Mouse (Mus musculus): Measurements from ENCODE around the gene Sp6. TPM values are rescaled to one million over a fixed set of nuclear protein-coding genes. Genes with fewer than 3 reads are reported as not detected.

Gene Sp6
- polyA plus RNA-seq, 2 experiments = 0.02 TPM; not detected in 1

- H3K27ac ChIP-seq = no peak overlapping the region
- WGBS (ENCODE audit: insufficient replicate concordance) = 32% methylated on average over 9 of the region's 9 CpGs
- peaks cover 10% of the 10 kb centered on the region for H3K27me3 ChIP-seq (ENCODE audit: control insufficient read depth, insufficient read depth, low read length)
- 0 out of 4 replicates have a peak, but pooled peaks cover 0 to 2% of the 10 kb centered on the region in 2 experiments for H3K4me1 ChIP-seq (replicated peaks; ENCODE audit: control insufficient read depth in 2 of 2, insufficient read depth in 2 of 2, low read length in 1 of 2)
- H3K36me3 ChIP-seq (replicated peaks; ENCODE audit: control insufficient read depth, insufficient read depth, low read depth) = no peaks in the 10 kb centered on the region
- ATAC-seq (ENCODE audit: insufficient read depth) (no peak), DNase-seq (ENCODE audit: low read depth in 3 of 3, low spot score in 3 of 3) (no peak)
- H3K9ac ChIP-seq (replicated peaks) = no peak overlapping the region
- TF ChIP-seq CTCF (IDR thresholded peaks at IDR 0.05; ENCODE audit: low read depth) (no peak), EP300 (IDR thresholded peaks at IDR 0.05; ENCODE audit: low read depth) (no peak)
- H3K4me2 ChIP-seq (ENCODE audit: low read depth) = no peak overlapping the region
- no peak overlapping the region for H3K4me3 ChIP-seq (ENCODE audit: insufficient read depth in 1 of 2, low read depth in 2 of 2, low read length in 2 of 2)
- no peaks in the 10 kb centered on the region for H3K9me3 ChIP-seq (ENCODE audit: control insufficient read depth, low read length)
Observed at GRCm38 (mm10) chr11:97007093-97007794, 6.0 kb upstream of the Sp6 start.

GRCm38 (mm10) chr11:97009198-97009790 is 3.9 kb upstream of the Sp6 start:
- no peak for ATAC-seq (ENCODE audit: insufficient read depth)
- WGBS (ENCODE audit: insufficient replicate concordance) = 30% methylated on average over 8 of the region's 8 CpGs
- Histone ChIP-seq H3K27me3 (ENCODE audit: control insufficient read depth, insufficient read depth, low read length) (peaks cover 10% of the 10 kb centered on the region), H3K4me2 (ENCODE audit: low read depth) (no peak overlapping the region), H3K4me1 (replicated peaks; ENCODE audit: control insufficient read depth in 2 of 2, insufficient read depth in 2 of 2, low read length in 1 of 2) (0 out of 4 replicates have a peak, but pooled peaks cover 0 to 2% of the 10 kb centered on the region in 2 experiments), H3K9me3 (ENCODE audit: control insufficient read depth, low read length) (no peaks in the 10 kb centered on the region), H3K27ac (no peak overlapping the region), H3K36me3 (replicated peaks; ENCODE audit: control insufficient read depth, insufficient read depth, low read depth) (no peaks in the 10 kb centered on the region), H3K9ac (replicated peaks) (no peak overlapping the region), H3K4me3 (ENCODE audit: insufficient read depth in 1 of 2, low read depth in 2 of 2, low read length in 2 of 2) (no peak overlapping the region)
- DNase-seq (ENCODE audit: low read depth in 3 of 3, low spot score in 3 of 3) = no peak
- TF ChIP-seq EP300 (IDR thresholded peaks at IDR 0.05; ENCODE audit: low read depth) = no peak
- TF ChIP-seq CTCF (IDR thresholded peaks at IDR 0.05; ENCODE audit: low read depth) = no peak

DNA sequence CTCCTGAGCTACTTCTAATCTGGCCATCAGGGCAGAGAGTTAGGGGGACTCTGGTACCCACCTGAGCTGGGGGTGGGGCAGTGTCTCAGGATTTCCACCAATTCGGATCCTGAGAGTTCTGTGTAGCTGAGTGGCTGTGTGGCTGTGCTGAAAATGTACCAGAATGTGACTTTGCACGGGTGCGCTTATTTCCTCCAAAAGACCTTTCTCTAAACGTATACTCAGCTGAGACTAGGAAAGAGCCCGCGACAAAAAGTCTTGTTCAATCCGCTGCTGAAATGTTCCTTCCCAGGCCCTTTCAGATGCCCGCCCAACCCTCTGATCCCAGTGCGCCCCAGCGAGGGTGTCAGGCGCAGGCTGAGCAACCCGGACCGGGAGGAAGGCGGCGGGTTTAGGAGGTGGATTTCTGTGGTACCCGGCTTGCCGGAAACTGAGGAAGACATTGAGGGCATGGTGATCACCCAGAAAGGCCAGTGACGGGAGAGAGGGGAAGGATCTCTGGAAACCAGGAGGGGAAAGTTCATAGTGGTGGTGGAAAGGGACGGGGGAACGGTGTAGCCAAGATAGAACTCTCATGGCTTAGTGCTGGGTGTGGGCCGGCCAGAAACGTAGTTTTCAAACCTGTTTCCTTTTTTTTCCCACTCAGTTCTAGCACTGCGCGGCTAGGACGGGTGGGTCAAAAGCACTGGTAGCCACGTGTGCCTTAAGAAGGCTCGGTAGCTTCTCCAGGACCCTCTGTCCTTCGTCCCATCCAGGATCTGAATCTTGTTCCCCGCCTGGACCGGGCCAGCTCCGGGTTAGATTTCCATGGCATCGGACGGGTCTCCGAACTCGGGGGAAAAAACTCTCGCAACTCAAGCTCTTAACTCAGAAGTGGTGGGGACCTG is 4.7 kb downstream of the Sp6 start:
- H3K27ac ChIP-seq = no peak overlapping the region
- DNase-seq (ENCODE audit: low read depth in 3 of 3, low spot score in 3 of 3) = no peak
- no peak overlapping the region for H3K9ac ChIP-seq (replicated peaks)
- H3K27me3 ChIP-seq (ENCODE audit: control insufficient read depth, insufficient read depth, low read length) = peaks cover 81% of the 10 kb centered on the region
- no peaks in the 10 kb centered on the region; a peak in 1 of 4 replicates for H3K4me1 ChIP-seq (replicated peaks; ENCODE audit: control insufficient read depth in 2 of 2, insufficient read depth in 2 of 2, low read length in 1 of 2)
- TF ChIP-seq EP300 (IDR thresholded peaks at IDR 0.05; ENCODE audit: low read depth) (no peak), CTCF (IDR thresholded peaks at IDR 0.05; ENCODE audit: low read depth) (no peak)
- no peak overlapping the region for H3K4me3 ChIP-seq (ENCODE audit: insufficient read depth in 1 of 2, low read depth in 2 of 2, low read length in 2 of 2)
- H3K4me2 ChIP-seq (ENCODE audit: low read depth) = no peak overlapping the region
- H3K9me3 ChIP-seq (ENCODE audit: control insufficient read depth, low read length) = no peaks in the 10 kb centered on the region
- WGBS (ENCODE audit: insufficient replicate concordance) = 2% methylated on average over 36 of the region's 36 CpGs
- H3K36me3 ChIP-seq (replicated peaks; ENCODE audit: control insufficient read depth, insufficient read depth, low read depth) = no peaks in the 10 kb centered on the region
- no peak for ATAC-seq (ENCODE audit: insufficient read depth)

- no peak for DNase-seq (ENCODE audit: low read depth in 3 of 3, low spot score in 3 of 3)
- Histone ChIP-seq H3K27me3 (ENCODE audit: control insufficient read depth, insufficient read depth, low read length) (peaks cover 90% of the 10 kb centered on the region), H3K4me3 (ENCODE audit: insufficient read depth in 1 of 2, low read depth in 2 of 2, low read length in 2 of 2) (peak overlapping the region in 1 of 2 experiments; percentile 8; a peak in 1 of 4 replicates)
Observed at GRCm38 (mm10) chr11:97018583-97019344, 5.6 kb downstream of the Sp6 start.

More at GRCm38 (mm10) chr11:97018583-97019344, 5.6 kb downstream of the Sp6 start:
- Histone ChIP-seq H3K27ac (no peak overlapping the region), H3K4me2 (ENCODE audit: low read depth) (peak overlapping the region; percentile 33; the same call in 1 of the 2 replicates), H3K4me1 (replicated peaks; ENCODE audit: control insufficient read depth in 2 of 2, insufficient read depth in 2 of 2, low read length in 1 of 2) (no peaks in the 10 kb centered on the region; a peak in 1 of 4 replicates), H3K9me3 (ENCODE audit: control insufficient read depth, low read length) (no peaks in the 10 kb centered on the region), H3K36me3 (replicated peaks; ENCODE audit: control insufficient read depth, insufficient read depth, low read depth) (no peaks in the 10 kb centered on the region), H3K9ac (replicated peaks) (no peak overlapping the region)
- TF ChIP-seq CTCF (IDR thresholded peaks at IDR 0.05; ENCODE audit: low read depth) (no peak), EP300 (IDR thresholded peaks at IDR 0.05; ENCODE audit: low read depth) (no peak)
- 1% methylated on average over 63 of the region's 68 CpGs for WGBS (ENCODE audit: insufficient replicate concordance)
- ATAC-seq (ENCODE audit: insufficient read depth) = no peak
